Mouse (Mus musculus): ENCODE measurements at regions not wholly inside any gene's neighbourhood (a gene's known extent, or its start where the extent isn't known, plus 50 kb on each side); places are given as distances from the start of the nearest gene placed in this dataset.
A peak's percentile ranks its signal among the peaks of the same experiment; 100 is the strongest.

DNA sequence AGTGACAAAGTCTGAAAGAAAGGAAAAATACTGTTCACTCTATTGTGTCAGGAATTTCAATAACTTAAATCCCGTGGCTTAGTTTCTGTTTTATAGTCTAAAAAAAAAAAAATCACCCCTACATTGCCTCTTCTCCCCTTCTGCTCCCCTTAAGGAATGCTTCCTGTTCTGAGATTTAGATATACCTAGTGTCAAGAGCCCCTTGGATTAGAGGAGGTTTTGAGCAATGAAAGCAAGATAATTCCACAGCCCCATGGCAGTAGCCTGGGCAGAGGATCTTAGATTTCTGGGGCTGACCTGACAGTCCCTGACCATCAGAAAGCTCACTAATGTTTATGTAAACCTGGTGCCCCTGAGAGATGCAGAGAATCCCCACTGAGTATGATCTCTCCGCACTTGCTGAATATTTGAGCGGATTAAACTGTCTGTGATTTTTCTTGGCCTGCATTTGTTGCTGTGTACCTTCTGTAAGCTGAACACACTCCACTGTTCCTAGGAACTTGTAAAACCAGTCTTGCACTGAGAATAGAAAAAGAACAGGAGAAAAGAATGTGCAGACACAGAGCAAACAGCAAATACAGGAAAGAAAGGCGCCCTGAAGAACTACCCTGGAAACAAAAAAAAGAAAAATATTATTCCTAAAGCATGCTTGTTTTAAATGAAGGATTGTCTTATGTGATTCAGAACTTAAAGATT lies 164.3 kb downstream of the Cxxc4 start:
- DNase-seq: peak; percentile 3
- no peaks in the 10 kb centered on the region for H3K4me1 ChIP-seq (ENCODE audit: control insufficient read depth, insufficient read depth, low read length)
- no peak overlapping the region for H3K4me3 ChIP-seq (replicated peaks; ENCODE audit: extremely low read depth, low read depth, low read length)
- TF ChIP-seq POLR2A (IDR thresholded peaks at IDR 0.05; ENCODE audit: borderline replicate concordance, extremely low read depth, low read depth, low read length): no peak
- TF ChIP-seq CTCF (IDR thresholded peaks at IDR 0.05; ENCODE audit: insufficient read depth, low read length): no peak
- WGBS: 42% methylated on average over 4 of the region's 4 CpGs

DNA sequence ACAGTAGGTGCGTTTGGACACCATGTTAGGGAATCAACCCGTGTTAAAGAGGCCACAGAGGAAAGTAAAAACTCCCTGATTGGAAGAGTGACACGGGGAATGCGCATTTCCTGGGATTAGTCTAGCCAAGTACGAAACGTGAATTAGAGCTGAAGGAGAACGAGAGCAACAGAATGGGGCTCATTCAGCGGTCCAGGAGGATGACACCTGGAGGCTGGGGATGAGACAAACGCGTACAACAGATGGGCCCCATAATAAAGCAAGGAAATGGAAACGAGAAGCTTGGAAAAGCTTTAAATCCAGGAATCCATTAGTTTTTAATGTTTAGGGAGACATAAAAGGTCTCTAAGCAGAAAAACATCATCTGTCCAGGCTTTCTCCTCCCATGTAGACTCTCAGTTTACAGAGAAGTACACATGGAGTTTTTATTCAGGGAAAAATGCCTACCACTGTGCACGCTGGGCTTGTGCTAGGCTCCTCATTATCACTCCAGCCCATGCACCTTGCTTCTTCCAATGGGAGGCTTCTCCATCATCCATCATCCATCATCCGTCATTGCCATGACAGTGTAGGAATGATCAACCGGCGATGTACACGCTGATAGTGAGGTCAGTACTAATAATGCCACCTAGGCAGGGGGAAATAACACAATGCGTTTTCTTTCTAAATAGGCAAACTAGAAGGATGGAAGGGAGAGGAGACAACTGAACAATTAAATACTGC lies 179.5 kb downstream of the Cxxc4 start:
- no peak for TF ChIP-seq CTCF (IDR thresholded peaks at IDR 0.05; ENCODE audit: insufficient read depth, low read length)
- TF ChIP-seq POLR2A (IDR thresholded peaks at IDR 0.05; ENCODE audit: borderline replicate concordance, extremely low read depth, low read depth, low read length): no peak
- H3K4me1 ChIP-seq (ENCODE audit: control insufficient read depth, insufficient read depth, low read length): no peaks in the 10 kb centered on the region
- WGBS: 50% methylated on average over 17 of the region's 17 CpGs
- no peak overlapping the region for H3K4me3 ChIP-seq (replicated peaks; ENCODE audit: extremely low read depth, low read depth, low read length)
- no peak for DNase-seq

DNA sequence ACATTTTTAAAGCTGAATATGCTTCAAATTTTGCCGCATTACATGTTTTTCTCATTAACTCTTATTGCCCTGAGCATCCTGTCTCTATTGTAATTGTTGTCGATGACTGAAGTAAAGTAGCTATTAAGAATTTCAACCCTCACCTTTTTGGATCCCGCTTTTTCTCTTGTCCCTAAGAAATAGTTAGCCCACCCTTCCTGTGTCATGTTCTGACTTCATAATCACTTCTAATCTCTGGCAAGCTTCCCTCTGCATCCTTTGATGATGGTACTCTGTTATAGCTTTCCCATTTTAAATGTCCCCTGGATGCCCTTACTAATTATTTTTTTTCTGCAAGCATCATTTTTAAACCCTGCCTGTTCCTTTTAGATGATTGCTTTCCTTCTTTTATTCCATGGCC lies 191.3 kb downstream of the Cxxc4 start:
- DNase-seq: no peak
- 75% methylated on average over 3 of the region's 3 CpGs for WGBS
- H3K4me3 ChIP-seq (replicated peaks; ENCODE audit: extremely low read depth, low read depth, low read length): no peak overlapping the region
- TF ChIP-seq CTCF (IDR thresholded peaks at IDR 0.05; ENCODE audit: insufficient read depth, low read length): no peak
- no peak for TF ChIP-seq POLR2A (IDR thresholded peaks at IDR 0.05; ENCODE audit: borderline replicate concordance, extremely low read depth, low read depth, low read length)
- no peaks in the 10 kb centered on the region for H3K4me1 ChIP-seq (ENCODE audit: control insufficient read depth, insufficient read depth, low read length)

DNA sequence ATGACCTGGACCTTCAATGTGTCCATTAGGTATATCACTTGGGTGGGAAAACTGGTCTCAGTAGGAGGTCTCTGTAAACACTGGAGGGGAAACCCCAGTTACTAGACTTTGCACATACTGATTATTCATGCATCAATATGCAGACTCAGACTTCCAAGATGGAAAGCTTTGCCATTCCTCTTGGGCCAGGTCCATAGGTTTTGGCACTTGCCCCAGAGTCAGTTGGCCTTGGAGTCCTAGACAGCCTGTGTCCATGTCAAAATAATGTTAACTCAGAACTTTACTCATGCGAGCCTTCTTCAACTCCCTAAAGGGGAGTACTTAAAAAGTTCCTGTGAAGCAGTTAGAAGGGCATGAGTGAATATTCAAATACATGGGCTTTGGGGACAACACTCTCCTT lies 230.3 kb downstream of the Cxxc4 start:
- DNase-seq: no peak
- WGBS: 67% methylated on average over 1 of the region's 1 CpGs
- no peak overlapping the region for H3K4me3 ChIP-seq (replicated peaks; ENCODE audit: extremely low read depth, low read depth, low read length)
- no peaks in the 10 kb centered on the region for H3K4me1 ChIP-seq (ENCODE audit: control insufficient read depth, insufficient read depth, low read length)
- no peak for TF ChIP-seq POLR2A (IDR thresholded peaks at IDR 0.05; ENCODE audit: borderline replicate concordance, extremely low read depth, low read depth, low read length)
- no peak for TF ChIP-seq CTCF (IDR thresholded peaks at IDR 0.05; ENCODE audit: insufficient read depth, low read length)

DNA sequence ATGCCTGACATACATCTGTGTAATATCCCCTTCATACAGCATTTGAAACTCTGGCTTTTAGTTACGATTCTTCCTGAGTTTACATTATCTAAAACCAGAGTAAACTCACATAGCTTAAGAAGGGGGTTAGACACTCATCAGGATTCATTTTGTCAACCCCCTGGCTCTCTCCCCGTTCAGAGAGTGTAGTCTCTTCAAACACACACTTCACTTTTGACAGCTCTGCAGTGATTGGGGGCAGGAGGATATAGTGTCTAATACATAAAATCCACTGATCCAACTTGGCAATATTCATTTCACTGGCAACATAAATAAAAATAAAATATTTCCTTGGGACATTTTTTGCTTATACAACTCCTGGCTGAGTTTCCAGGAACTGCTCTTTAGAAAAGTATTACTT lies 251.0 kb downstream of the Cxxc4 start:
- no peak overlapping the region for H3K4me3 ChIP-seq (replicated peaks; ENCODE audit: extremely low read depth, low read depth, low read length)
- TF ChIP-seq CTCF (IDR thresholded peaks at IDR 0.05; ENCODE audit: insufficient read depth, low read length) (no peak), POLR2A (IDR thresholded peaks at IDR 0.05; ENCODE audit: borderline replicate concordance, extremely low read depth, low read depth, low read length) (no peak)
- DNase-seq: no peak
- H3K4me1 ChIP-seq (ENCODE audit: control insufficient read depth, insufficient read depth, low read length): no peaks in the 10 kb centered on the region
- 25% methylated on average over 2 of the region's 2 CpGs for WGBS

DNA sequence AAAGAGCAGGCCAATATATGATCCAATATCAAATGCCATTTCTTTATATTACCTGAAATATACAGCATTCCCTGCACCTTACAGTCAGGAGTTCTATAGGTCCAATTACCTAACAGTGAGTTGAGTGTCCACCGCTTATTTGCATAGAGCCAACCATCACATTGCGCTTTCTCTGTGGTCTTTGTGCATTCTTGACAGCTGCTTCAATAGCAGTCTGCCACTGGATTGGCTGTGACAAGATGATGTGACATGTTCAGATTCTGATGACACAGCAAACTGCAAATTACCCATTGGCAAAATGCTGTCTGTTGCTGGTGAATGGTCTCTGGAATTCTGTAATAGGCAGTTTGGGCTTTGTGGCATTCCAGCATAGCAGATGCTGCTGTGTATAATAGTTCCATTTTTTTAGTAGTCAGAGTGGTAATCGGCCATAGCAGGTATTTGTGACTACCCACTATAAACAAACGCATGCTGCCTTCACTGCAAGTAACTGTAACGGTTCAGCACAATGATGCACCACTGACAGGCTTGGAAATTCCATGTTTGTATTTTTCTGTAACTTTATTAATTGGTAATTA lies 253.8 kb downstream of the Cxxc4 start:
- TF ChIP-seq POLR2A (IDR thresholded peaks at IDR 0.05; ENCODE audit: borderline replicate concordance, extremely low read depth, low read depth, low read length) (no peak), CTCF (IDR thresholded peaks at IDR 0.05; ENCODE audit: insufficient read depth, low read length) (no peak)
- DNase-seq: no peak
- Histone ChIP-seq H3K4me3 (replicated peaks; ENCODE audit: extremely low read depth, low read depth, low read length) (no peak overlapping the region), H3K4me1 (ENCODE audit: control insufficient read depth, insufficient read depth, low read length) (no peaks in the 10 kb centered on the region)
- WGBS: 83% methylated on average over 5 of the region's 5 CpGs

DNA sequence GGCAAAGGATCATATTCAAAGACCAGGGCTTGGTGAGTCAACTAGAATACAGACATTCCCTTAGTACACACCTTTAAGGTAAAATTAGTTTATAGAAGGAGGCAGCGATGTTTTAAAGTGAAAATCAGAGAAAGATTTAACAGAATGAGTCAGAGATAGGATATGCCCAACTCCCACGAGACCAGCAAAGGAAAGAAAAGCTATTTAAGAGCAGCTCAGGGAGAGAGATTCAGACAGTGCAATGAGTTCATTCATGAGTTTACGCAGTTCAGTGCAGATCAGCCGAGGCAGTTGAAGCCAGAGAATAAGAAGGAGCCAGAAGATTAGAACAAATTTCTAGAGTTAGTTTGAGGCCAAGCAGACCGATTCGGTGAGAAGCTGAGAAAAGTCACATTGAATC lies 273.4 kb downstream of the Cxxc4 start:
- no peaks in the 10 kb centered on the region for H3K4me1 ChIP-seq (ENCODE audit: control insufficient read depth, insufficient read depth, low read length)
- no peak for TF ChIP-seq POLR2A (IDR thresholded peaks at IDR 0.05; ENCODE audit: borderline replicate concordance, extremely low read depth, low read depth, low read length)
- no peak for TF ChIP-seq CTCF (IDR thresholded peaks at IDR 0.05; ENCODE audit: insufficient read depth, low read length)
- no peak overlapping the region for H3K4me3 ChIP-seq (replicated peaks; ENCODE audit: extremely low read depth, low read depth, low read length)
- 78% methylated on average over 6 of the region's 6 CpGs for WGBS
- no peak for DNase-seq

DNA sequence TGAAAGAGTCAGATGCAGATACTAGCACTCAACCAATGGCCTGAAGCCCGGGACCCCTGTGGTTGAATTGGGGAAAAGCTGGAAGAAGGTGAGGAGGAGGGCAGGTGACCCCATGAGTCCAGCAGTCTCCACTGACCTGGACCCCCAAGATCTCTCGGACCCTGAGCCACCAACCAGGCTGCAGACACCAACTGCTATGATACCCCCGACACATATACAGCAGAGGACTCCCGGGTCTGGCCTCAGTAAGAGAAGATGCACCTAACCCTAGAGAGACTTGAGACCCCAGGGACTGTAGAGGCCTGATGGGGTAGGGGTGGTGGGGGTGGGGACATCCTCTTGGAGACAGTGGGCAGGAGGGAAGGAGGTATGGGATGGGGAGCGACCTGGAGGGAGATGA lies 289.5 kb downstream of the Cxxc4 start:
- 81% methylated on average over 5 of the region's 5 CpGs for WGBS
- no peak for DNase-seq
- TF ChIP-seq CTCF (IDR thresholded peaks at IDR 0.05; ENCODE audit: insufficient read depth, low read length) (no peak), POLR2A (IDR thresholded peaks at IDR 0.05; ENCODE audit: borderline replicate concordance, extremely low read depth, low read depth, low read length) (no peak)
- no peak overlapping the region for H3K4me3 ChIP-seq (replicated peaks; ENCODE audit: extremely low read depth, low read depth, low read length)
- H3K4me1 ChIP-seq (ENCODE audit: control insufficient read depth, insufficient read depth, low read length): no peaks in the 10 kb centered on the region

DNA sequence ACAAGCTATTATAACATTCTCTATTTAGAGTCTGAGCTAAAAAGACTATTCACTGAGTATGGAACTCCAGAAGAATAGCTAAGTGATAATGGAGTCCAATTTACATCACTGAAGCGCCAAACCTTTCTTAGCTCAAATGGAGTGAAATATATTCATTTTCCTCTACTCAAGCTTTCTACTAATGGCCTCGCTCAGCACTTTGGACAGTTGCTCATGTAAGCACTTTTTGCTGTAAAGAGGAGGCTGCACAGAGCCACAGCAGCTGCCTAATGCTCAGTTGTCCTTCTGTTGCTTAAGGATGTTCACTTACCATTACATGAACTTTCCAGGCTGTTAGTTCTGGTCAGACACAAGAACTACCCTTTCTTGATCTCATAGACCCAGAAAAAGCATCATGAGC lies 268.7 kb upstream of the Tacr3 start:
- Histone ChIP-seq H3K4me3 (replicated peaks; ENCODE audit: extremely low read depth, low read depth, low read length) (no peak overlapping the region), H3K4me1 (ENCODE audit: control insufficient read depth, insufficient read depth, low read length) (no peaks in the 10 kb centered on the region)
- no peak for TF ChIP-seq CTCF (IDR thresholded peaks at IDR 0.05; ENCODE audit: insufficient read depth, low read length)
- no peak for TF ChIP-seq POLR2A (IDR thresholded peaks at IDR 0.05; ENCODE audit: borderline replicate concordance, extremely low read depth, low read depth, low read length)
- WGBS: 75% methylated on average over 2 of the region's 2 CpGs
- DNase-seq: no peak

DNA sequence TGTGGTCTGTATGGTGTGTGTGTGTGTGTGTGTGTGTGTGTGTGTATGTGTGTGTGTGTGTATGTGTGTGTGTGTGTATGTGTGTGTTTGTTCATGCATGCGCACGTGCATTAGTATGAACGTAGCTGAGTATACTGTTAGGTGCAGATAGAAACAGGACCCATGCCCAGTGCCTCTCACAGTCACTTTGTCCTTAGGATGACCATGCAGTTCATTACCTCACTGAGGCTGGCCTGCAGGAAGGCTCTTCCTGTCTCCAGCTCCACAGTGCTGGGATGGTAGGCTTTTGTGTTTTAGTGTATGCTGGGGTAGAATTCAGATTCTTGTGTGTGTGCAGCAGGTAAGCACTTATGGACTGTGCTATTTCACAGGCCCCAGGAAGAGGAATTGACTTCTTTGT lies 250.0 kb upstream of the Tacr3 start:
- Histone ChIP-seq H3K4me1 (ENCODE audit: control insufficient read depth, insufficient read depth, low read length) (no peaks in the 10 kb centered on the region), H3K4me3 (replicated peaks; ENCODE audit: extremely low read depth, low read depth, low read length) (no peak overlapping the region)
- no peak for DNase-seq
- TF ChIP-seq CTCF (IDR thresholded peaks at IDR 0.05; ENCODE audit: insufficient read depth, low read length) (no peak), POLR2A (IDR thresholded peaks at IDR 0.05; ENCODE audit: borderline replicate concordance, extremely low read depth, low read depth, low read length) (no peak)
- WGBS: 90% methylated on average over 3 of the region's 3 CpGs

Measured in lung, adult 2 months (tissue).